Mouse (Mus musculus): Measurements from ENCODE around the gene Wnt10b.
"Not testable (repeated sequence)": the region's sequence is repeated elsewhere in the genome, so short reads cannot be mapped to it uniquely, and the experiment has no call there.

Gene Wnt10b

DNA sequence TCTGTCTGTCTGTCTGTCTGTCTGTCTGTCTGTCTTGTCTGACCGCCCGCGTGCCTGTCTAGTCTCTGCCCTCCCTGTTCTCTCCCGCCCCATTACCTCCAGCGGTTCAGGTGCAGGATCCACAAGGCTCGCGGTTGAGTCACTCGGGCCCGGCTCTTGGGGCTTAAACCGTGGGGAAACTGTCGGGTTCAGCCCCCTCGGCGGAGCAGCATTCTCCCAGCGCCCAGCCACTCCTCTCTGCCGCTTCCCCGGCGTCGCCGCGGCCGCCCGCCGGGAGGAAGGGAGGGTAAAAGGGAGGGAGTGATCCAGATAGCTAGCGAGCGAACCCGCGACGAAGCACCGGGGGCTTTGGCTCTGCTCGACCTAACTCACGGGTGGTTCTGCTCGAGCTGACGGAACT, at the start of gene Wnt10b:
Wnt10b (minus strand) TSS at position 389 of the 400 bp plus-strand sequence.
- DNase-seq: no peak

DNA sequence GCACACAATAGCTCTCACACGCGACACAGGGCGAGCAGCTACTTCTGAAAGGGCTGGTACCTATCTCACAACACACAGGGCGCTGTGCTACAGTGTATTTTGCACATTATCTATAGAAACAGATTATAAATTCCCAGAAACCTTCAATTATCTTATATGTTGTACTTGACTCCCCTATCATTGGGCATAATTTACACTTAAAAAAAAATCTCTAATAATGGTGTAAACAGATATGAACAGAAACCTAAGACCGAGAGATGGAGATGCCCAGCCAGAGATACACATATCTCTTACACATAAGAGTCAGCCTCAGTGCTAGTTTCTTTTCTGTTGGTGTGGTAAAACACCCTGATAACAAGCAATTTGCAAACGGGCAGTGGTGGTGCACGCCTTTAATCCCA, 49.7 kb upstream of the Wnt10b start:
- peak; percentile 67 for DNase-seq

DNA sequence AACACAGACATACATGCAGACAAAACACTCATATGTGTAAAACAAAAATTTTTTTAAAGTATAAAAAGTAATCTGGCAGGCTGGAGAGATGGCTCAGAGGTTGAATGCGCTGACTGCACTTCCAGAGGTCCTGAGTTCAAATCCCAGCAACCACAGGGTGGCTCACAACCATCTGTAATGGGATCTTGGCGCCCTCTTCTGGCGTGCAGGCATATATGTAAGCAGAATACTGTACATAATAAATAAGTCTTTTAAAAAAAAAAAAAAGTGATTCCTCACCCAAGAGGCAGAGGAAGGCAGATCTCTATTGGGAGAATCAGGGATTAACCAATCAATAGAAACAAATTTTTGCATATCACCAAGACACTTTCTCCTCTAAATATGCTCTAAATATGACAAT, 45.5 kb upstream of the Wnt10b start:
- no peak for DNase-seq

DNA sequence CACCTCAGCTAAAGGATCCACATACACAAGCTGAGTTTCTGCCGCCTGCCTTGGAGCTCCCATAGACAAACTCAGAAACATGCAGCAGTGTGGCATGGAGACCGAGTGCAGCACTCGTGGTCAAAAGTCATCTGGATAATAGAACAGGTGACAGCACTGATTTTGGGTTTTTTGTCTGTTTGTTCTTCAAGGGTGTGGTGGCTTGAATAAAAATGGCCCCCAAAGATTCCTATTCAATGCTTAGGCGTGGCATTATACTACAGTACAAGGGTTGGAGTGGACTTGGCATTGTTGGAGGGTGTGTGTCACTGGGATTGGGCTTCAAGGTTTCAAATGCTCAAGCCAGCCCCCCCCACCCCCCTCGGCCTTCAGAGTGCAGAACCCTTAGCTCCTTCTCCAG, 44.2 kb upstream of the Wnt10b start:
- no peak for DNase-seq

DNA sequence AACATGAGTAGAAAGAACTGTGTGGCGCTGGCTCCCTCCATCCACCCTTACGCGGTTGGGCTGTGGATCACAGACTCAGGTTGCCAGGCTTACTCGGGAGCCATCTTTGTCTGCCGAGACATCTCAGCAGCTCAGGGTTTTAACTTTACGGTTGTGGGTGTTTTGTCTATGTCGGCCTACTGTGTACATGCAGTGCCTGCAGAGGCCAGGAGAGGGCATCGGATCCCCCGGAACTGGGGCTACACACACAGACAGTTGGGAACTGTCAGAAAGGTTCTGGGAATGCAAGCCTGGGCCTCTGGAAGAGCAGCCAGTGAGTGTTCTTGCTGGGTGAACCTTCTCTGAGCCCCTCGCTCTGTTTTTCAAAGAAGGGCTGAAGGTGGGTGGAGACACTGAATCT, 43.5 kb upstream of the Wnt10b start:
- peak; percentile 53 for DNase-seq

DNA sequence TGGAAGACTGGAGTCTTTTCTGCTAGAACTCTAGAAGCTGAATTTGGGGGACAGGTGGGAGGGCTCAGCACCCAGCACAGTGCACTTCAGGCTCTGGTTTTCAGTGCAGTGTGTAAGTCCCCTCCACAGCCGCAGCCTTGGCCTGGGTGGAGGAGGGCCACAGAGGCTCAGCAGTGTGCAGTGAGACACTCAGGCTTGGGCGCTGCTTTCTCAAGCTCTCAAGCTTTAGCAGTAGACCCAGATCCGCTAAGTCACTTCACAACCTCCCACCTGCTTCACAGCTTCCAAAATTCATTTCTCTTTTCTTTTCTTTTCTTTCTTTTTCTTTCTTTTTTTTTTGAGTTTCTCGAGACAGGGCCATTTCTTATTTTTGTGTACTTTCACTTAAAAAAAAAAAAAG, 43.0 kb upstream of the Wnt10b start:
- DNase-seq: no peak

DNA sequence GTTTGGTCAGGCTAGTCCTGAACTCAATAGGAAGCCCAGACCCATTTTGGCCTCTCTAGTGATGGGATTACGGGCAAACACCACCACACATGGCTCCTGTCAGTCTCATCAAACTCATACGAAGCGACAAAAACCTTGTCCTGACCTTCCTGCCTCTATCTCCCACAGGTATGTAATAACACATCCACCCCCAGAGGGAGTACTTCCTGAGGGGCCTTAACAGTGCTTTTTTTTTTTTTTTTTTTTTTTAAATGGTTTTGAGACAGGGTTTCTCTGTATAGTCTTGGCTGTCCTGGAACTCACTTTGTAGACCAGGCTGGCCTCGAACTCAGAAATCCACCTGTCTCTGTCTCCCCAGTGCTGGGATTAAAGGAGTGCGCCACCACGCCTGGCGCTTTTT, 40.2 kb upstream of the Wnt10b start:
- DNase-seq: no peak

DNA sequence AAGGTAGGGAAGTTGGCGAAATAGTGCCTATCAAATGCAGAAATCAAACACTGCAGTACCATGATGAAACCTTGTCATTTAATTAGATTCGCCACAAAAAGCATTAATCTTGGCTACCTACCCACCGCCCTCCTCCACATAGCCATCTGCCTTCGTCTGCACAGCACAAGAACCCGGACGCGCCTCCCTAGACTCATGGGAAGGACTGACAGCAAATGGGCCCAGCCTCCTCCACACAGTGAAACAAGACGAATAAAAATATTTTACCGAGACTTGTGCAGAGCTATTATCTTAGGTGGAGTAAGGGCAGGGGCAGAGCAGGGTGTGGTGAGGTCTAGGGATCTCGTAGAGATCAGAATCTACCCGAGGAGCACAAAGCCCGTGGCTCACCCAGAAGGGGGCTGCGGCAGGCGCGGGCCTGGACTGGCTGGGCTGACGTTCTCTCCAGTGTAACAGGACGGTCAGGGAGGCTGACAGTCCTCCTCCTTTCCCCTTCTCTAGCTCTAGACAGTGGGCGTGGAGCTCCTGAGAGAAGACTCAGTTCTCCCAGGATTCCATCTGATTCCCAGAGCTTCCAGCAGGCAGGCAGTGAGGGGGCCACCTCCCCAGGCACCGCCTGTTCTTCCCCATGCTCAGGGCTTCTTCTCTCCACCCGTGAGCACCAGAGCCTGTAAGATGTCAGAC, 34.9 kb upstream of the Wnt10b start:
- DNase-seq: no peak

DNA sequence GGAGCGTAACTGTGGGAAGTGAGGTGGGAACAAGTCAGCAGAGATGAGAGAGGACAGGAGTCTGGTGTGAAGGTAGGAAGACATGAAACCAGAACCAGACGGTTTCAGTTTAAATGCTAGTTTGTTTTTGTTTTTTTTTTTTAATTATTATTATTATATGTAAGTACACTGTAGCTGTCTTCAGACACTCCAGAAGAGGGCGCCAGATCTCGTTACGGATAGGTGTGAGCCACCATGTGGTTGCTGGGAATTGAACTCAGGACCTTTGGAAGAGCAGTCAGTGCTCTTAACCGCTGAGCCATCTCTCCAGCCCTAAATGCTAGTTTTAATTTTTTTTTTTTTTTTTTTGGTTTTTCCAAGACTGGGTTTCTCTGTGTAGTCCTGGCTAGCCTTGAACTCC, 32.3 kb upstream of the Wnt10b start:
- DNase-seq: not testable (repeated sequence)

DNA sequence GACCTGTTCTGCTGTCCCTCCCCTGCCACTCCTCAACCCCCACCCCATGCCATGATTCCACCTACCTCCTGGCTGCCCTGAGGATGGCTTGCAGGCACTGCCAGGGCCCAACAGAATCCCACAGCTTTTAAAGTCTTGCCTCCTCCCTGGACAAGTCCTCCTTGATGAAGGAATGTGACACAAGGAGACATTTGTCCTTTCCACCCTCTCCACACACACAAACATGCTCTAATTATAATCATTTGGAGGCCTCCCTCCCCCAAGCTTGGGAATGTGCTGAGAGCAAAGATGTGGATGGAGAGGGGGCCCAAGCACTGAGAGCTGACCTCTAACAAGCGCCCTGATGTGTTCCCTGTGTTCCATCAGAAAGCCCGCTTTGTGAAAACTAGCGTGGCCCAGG, 31.4 kb upstream of the Wnt10b start, which contains the start of gene Ddn:
Ddn (minus strand) TSS at position 101 of the 400 bp plus-strand sequence.
- no peak for DNase-seq

DNA sequence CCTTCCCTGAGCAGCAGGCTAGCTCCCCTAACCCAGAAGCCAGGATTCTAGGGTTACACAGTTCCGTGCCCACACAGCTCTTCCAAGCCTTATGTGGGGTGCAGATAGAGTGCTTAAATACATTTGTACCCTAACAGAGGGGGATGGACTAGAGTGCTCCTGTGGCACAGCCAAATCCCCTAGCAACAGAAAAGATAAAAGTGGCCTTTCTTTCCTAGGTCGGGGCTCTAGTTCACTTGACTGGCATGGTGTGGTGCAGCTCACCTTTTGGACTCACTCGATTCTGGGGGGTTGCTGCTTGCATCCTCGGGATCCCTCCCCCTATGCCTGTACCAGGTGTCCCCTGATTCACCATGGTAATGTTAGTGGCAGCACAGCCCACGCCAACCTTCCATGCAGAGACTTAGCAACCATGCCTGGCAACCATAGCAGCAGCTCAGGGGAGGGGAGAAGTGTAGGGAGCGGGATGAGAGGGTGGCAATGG, 30.7 kb upstream of the Wnt10b start:
- no peak for DNase-seq

DNA sequence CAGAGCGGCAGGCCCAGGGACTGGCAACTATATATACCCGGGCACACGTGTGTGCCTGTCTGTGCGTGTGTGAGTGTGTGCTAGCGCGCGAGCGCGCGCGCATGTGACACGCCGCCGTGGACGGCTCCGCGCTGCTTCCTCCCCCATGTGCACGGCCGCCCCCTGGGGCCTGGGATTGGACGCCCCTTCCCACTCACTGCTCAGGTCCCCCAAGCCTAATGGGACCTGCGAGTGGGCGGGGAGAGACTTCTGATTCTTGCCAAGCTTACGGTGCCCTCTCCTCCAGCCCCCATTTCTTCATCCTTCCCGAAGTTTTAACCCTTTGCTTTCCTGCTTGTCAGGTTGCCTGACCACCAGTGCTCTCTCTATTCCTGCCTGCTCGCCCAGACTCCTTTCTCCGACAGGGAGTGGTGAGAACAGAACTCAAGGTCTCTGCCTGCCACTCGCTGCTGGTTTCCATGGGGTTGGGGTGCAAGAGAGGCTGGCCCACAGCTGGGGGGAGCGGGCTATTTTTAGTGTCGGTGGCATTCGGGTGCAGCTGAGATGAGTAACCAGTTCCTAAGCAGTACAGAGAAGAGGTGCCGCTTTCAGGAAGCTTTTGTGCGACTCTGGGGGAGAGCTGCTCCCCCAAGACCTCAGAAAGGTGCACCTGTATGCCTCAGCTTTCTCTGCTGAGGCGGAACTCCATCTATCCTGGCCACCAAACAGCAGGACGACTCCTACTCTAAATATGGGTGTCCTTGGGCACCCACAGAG, 30.1 kb upstream of the Wnt10b start:
- no peak for DNase-seq

DNA sequence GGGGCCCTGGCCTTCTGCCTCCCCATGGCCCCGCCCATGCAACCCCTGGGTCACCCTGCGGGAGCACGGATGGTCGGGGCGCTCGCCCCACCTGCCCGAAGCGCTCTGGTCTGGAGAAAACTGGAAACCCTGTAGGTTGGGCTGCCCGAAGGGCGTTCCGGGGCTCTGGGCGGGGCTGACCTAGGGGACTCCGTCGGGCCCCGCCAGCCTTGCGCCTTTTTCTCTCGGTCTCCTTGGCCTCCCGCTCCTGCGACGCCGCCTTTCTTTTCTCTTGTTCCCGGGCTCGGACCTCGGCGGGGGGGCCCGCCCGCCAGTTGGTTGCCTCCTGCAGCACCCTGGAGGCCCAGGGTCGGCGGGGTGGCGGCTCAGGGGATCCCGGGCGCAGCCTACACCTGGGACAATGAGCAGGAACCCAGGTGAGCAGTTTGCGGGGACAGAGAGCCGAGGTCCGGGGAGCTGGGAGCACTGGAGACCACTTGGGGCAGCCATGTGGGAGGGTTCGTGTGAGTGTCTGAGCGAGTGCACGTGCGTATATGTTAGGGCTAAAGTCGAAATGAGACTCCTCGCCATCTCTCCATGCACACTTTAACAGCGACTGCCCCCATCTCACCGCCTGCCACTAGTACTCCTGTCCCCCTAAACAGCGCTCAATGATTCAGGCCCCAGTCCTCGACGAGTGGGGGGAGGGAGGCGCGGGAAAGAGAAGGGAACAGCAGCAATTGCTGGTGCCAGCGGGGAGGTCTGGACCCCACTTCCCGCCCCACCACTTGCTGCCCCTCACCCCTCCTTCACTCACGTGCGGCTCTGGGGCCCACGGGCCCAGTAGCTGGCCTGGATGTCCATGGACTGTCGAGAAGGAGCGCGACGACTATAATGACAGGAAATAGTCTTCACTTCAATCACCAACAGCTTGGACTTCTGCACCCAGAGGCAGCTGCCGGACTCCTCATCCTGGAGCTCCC, 29.1 kb upstream of the Wnt10b start:
- peak; percentile 59 for DNase-seq

DNA sequence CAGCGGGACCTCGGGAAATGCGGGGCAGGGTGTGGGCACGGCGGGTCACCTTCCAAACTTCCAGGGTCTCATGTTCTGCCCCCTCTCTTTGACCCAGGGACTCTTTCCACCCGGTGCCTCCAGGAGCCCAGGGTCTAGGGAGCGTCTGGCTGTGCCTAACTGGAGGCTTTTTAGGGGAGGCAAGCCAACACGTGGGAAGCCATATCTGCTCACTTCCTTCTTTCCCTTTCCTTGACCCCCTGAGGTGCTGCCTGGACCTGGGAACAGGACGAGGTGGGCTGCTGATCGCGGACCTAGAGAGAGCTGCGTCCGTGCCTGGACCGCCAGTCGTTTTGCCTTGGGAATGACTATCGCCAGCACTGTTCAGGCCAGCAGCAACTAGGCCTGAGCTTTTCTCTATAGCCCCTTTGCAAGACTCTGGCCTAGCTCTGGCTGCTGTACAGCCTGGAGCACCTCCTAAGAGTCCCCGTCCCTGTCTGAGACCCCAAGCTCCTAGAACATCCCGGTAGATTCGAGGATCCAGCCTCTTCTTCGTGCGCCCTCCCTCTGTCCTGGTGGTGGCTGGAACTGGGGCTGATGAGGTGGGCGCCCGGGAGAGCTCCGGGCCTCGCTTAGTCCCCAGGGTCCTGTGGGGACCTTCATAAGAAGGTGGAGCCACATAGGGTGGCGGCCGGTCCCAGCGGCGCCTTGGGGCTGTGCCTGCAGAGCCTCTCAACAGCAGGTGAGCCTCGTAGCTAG, 28.3 kb upstream of the Wnt10b start:
- DNase-seq: no peak

DNA sequence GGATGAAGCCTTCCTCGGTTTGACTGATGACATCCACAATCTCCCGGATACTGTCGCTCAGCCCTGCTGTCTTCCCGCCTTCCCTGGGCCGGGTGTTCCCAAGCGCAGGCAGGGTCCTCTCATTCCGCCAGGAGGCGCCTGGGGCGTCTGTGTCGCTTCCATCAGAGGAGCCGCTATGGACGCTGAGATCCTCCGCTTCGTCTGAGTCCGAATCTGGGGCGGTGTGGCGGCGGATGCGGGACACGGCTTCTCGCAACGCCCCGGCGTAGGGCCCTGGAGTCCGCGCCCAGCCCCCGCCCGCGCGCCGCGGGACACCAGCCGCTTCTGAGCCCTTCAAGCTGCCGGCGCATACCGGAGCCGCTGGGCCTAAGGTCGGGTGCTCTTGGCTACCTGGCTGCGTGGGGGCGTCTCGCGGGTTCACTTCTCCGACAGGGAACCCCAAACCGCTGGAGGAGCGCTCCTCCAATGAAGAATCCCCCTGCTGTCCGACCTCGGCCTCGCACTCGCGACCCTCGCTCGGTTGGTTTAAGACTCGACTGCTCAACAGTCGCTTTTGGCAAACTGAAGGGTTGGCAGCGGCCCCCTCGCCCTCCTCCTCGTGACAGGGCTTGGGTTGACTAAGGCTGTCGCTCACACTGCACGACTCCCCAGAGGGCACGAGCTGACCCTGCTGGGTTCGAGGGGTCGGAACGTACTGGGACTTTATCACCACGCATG, 27.5 kb upstream of the Wnt10b start:
- DNase-seq: peak; percentile 62

DNA sequence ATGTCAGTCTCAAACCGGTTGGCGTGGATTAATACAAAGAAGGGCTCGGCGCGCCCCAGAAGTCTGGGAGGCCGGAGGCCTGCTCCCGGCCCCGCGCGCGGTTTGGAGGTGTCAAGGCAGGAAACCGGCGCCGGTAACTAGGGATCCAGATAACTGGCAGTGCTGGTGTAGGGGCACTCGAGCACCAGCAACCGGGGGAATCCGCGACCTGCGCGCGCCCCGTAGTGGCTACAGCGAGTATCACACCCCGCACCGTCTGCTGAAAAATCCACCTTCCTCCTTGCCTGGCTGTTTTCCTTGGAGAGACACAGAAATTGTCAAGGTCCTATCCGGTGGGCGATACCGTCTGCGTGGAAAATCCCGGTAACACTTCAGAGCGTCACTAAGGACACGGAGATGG, 26.1 kb upstream of the Wnt10b start:
- peak; percentile 75 for DNase-seq

DNA sequence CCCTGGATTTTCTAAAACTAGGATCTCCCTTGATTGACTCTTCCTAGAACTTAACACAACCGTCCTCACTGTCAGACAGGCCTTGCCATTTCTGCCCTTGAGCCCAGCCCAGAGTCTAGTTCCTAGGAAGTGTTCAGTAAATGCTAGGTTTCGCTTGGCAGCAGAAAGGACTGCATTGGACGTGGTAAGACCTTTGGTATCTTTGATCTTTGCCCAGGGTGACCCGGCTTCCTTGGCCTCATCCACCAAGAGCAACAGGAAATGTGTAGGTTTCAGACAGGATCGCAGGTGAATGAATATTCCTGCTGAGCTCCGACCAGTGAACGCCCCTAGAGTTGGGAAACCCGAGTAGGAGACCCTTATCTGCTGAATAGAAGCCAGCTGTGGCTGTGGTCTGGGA, 25.0 kb upstream of the Wnt10b start:
- no peak for DNase-seq

DNA sequence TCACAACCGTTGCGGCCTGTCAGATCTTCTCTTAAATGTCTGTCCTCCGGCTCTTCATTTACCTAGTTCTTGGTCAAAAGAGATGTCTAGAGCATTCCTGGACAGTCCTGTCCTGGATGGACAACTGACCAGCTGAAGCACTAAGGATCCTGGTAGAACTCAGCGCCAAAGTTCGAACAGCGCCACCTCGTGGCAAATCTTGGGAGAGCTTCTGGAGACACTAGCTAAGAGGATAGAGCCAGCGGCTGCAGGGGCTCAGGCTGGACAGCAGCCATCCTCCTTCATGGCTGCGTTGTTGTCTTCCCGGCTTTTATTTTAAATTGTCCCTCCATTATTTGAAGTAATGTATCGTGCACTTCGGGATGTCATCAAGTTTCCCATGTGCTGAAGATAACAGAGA, 21.4 kb upstream of the Wnt10b start:
- peak; percentile 78 for DNase-seq

DNA sequence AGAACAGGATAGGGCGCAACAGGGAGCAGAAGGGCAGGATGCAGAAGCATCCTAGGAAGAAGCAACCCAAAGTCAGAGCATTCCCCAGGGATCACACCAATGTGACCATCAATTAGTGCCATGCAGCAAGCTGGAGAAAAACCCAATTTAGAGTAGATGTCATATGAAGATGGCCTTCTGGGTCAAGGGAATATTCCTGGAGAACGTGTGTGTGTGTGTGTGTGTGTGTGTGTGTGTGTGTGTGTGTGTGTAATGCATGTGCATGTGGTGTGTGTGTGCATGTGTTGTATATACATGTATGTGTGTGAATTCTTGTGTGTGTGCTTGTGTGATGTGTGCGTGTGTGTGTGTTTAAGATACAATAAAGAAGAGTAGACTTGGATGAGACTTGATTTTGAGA, 21.0 kb upstream of the Wnt10b start:
- DNase-seq: no peak

DNA sequence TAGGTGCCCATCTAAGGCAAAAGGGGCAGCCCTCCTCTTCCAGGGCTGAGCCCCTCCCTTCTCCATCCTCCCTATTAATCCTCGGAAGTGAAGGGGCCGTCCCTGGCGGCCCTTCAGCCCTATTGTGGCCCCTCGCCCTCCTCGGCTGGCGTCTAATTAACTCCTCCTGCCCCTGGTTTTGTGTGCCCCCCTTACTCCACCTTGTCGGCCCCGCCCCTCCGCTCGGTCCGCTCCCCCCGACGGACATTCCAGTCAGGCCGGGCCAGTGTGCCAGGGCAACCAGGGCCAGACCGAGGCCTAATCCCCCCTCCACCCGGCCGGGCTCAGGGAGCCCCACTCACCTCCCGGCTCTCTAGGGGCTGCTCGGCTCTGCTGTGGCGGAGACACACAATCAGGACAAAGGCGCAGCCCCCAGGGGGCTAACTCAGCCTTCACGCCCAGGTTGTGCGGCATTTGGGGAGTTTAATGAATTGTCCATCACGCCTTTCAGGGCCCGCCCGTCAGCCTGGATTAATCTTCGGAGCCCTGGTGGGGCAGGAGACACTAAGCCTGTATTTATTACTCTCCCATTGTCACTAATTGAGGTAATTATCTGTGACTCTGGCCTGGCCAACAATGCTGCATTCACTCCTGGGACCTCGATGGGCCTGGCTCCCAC, 20.0 kb upstream of the Wnt10b start:
- no peak for DNase-seq

Measured in liver (tissue).